Comparison of ENCODE assay signal across 1 mouse cellular context in genomic region chr8:105850611-105851010, GRCm38 (mm10).
TF ChIP-seq lines count a peak whose summit lies in the region.

No protein-coding gene starts in this region.

TF ChIP-seq in myocyte, 11 proteins besides CTCF, POLR2A, EP300 and RAD21:
- TF ChIP-seq SRF (IDR thresholded peaks at IDR 0.05; ENCODE audit: control insufficient read depth, insufficient read length, low read depth), result no peak
- no peak for TF ChIP-seq USF1 (IDR thresholded peaks at IDR 0.05; ENCODE audit: low read depth)
- no peak for TF ChIP-seq CEBPB (IDR thresholded peaks at IDR 0.05; ENCODE audit: insufficient read depth, poor library complexity, severe bottlenecking)
- TF ChIP-seq MYOD1 (IDR thresholded peaks at IDR 0.05; ENCODE audit: control insufficient read depth in 1 of 3, insufficient read length in 2 of 3, low read depth in 2 of 3), result no peak
- no peak for TF ChIP-seq TCF3 (IDR thresholded peaks at IDR 0.05; ENCODE audit: insufficient read length, low read depth)
- TF ChIP-seq E2F4 (IDR thresholded peaks at IDR 0.05; ENCODE audit: insufficient read depth), result no peak
- no peak for TF ChIP-seq TCF12 (IDR thresholded peaks at IDR 0.05; ENCODE audit: insufficient read depth, poor library complexity, severe bottlenecking)
- TF ChIP-seq POLR2AphosphoS2 (IDR thresholded peaks at IDR 0.05; ENCODE audit: insufficient read length, low read depth), result no peak
- no peak for TF ChIP-seq MYOG (IDR thresholded peaks at IDR 0.05; ENCODE audit: control insufficient read depth in 1 of 3, insufficient read depth in 1 of 3, insufficient read length in 2 of 3, low read depth in 2 of 3)
- TF ChIP-seq MAX (IDR thresholded peaks at IDR 0.05; ENCODE audit: low read depth), result no peak
- TF ChIP-seq REST (IDR thresholded peaks at IDR 0.05; ENCODE audit: insufficient read depth, insufficient read length), result no peak
